Mouse (Mus musculus) intestine, embryonic 15.5 days (tissue): Measurements from ENCODE around the gene Spns2. TPM values are rescaled to one million over a fixed set of nuclear protein-coding genes. Genes with fewer than 3 reads are reported as not detected.
A peak's percentile ranks its signal among the peaks of the same experiment; 100 is the strongest.

Experiments used
- ATAC-seq: fragments of 200-750 bp; cut with Nextera tagmentation; 2 replicates; pipeline ENCODE4 v1.8.0; 2017; ENCODE audit warnings: moderate TSS enrichment, moderate library complexity
- H3K27ac ChIP-seq: fragments of 300-500 bp; sonication (generic); 2 replicates; pipeline ENCODE4 v1.5.1; 2015; ENCODE audit warnings: mild to moderate bottlenecking, inconsistent platforms
- H3K27me3 ChIP-seq: fragments of 300-500 bp; sonication (generic); replicated peaks from 2 replicates; pipeline ENCODE4 v1.6.1; 2015; ENCODE audit warnings: inconsistent platforms
- H3K36me3 ChIP-seq: fragments of 300-500 bp; sonication (generic); 2 replicates; pipeline ENCODE4 v1.6.1; 2015; ENCODE audit warnings: inconsistent platforms
- H3K4me1 ChIP-seq: fragments of 300-500 bp; sonication (generic); replicated peaks from 2 replicates; pipeline ENCODE4 v1.6.1; 2015; ENCODE audit warnings: inconsistent platforms
- H3K4me2 ChIP-seq: fragments of 300-500 bp; sonication (generic); replicated peaks from 2 replicates; pipeline ENCODE4 v1.6.1; 2015; ENCODE audit warnings: mild to moderate bottlenecking, inconsistent platforms
- H3K4me3 ChIP-seq: fragments of 300-500 bp; sonication (generic); replicated peaks from 2 replicates; pipeline ENCODE4 v1.5.1; 2015; ENCODE audit warnings: inconsistent platforms
- H3K9ac ChIP-seq: fragments of 300-500 bp; sonication (generic); 2 replicates; pipeline ENCODE4 v1.6.1; 2015; ENCODE audit warnings: inconsistent platforms
- H3K9me3 ChIP-seq: fragments of 300-500 bp; sonication (generic); 2 replicates; pipeline ENCODE4 v1.6.1; 2016; ENCODE audit warnings: inconsistent platforms
- WGBS: fragments of 180-500 bp; shearing (Covaris S2); methylation state at CpG from one replicate; pipeline ENCODE4 v1.1.7; 2015; 5-methylcytosine and 5-hydroxymethylcytosine counted together
- polyA plus RNA-seq: library from polyadenylated mRNA; unstranded; fragments of >200 nt; fragmentation: Nextera tagmentation; extraction: Ambion mirVana; gene quantifications from 2 replicates; pipeline ENCODE4 v1.2.1, GENCODE M21; 2015

Gene Spns2
- polyA plus RNA-seq, 1 experiment from 2014 or later = 5.3 TPM

DNA sequence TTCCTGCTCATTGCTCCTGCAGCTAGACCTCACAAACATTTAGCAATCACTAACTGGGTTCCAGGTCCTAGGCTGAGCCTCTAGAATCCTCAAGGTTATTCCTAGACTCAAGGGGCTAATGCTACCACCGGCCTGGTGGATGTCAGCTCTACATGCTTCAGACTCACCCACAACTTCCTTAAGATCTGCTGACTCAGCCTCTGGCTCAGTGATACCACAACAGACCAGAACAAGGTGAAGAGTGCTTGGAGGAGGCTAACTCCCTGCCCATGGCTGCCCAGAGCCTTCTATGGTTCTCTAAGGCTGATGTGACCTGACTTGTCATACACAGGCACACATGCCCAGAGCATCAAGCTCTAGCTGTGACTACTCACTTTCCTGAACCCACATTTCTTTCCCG is 10.2 kb downstream of the Spns2 start:
- 70% methylated on average over 2 of the region's 2 CpGs for whole genome bisulfite sequencing
- no peak overlapping the region for H3K4me2 ChIP-seq
- H3K4me1 ChIP-seq = peaks cover 25% of the 10 kb centered on the region
- H3K27me3 ChIP-seq = no peaks in the 10 kb centered on the region
- H3K9ac ChIP-seq = no peak overlapping the region
- no peaks in the 10 kb centered on the region for H3K36me3 ChIP-seq
- H3K9me3 ChIP-seq = no peaks in the 10 kb centered on the region
- no peak overlapping the region for H3K4me3 ChIP-seq
- H3K27ac ChIP-seq = no peak overlapping the region
- ATAC-seq = no peak

DNA sequence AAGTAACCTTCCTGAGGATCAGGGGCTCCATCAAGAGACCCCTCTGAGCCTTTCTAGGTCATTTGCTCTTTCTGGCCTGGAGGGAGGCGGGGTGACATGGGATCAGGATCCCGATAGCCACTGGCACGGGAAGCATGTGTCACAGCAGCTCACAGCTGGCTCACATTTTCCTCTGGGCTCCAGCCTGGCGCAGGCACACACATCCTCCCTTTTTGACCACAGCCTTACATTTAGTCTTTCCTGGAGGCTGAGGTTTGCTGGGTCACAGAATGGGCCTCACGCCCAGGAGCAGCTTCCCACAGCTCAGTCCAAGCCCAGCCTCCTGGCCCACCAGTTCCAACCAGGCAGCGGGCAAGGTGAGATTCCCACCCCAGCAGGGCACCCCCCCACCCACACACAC is 11.5 kb downstream of the Spns2 start:
- Histone ChIP-seq H3K4me1 (peaks cover 37% of the 10 kb centered on the region), H3K27ac (no peak overlapping the region), H3K9ac (no peak overlapping the region), H3K36me3 (no peaks in the 10 kb centered on the region), H3K9me3 (no peaks in the 10 kb centered on the region), H3K27me3 (no peaks in the 10 kb centered on the region), H3K4me2 (no peak overlapping the region), H3K4me3 (no peak overlapping the region)
- WGBS = 72% methylated on average over 6 of the region's 6 CpGs
- no peak for ATAC-seq

DNA sequence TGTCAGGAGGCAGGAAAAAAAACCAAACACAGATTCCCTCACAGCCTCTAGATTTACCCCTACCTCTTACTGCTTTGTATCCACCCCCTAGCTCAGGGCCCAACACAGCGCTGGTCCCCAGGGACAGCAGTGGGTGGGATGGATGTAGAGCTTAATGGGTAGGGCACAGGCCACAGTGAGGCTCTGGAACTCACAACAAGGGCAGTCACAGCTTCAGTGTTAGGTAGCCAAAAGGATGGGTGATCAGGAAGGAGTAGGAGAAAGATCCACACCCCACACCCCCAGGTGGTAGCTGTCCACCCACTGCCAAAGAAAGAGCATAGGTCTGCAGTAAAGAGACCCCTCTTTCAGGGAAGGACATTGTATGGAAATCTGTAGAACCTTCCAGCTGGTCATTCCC is 12.1 kb downstream of the Spns2 start:
- no peak overlapping the region for H3K4me2 ChIP-seq
- no peaks in the 10 kb centered on the region for H3K36me3 ChIP-seq
- H3K27me3 ChIP-seq = no peaks in the 10 kb centered on the region
- H3K4me3 ChIP-seq = no peak overlapping the region
- WGBS = 94% methylated on average over 1 of the region's 1 CpGs
- no peaks in the 10 kb centered on the region for H3K9me3 ChIP-seq
- H3K27ac ChIP-seq = no peak overlapping the region
- peaks cover 39% of the 10 kb centered on the region for H3K4me1 ChIP-seq
- no peak for ATAC-seq
- H3K9ac ChIP-seq = no peak overlapping the region

DNA sequence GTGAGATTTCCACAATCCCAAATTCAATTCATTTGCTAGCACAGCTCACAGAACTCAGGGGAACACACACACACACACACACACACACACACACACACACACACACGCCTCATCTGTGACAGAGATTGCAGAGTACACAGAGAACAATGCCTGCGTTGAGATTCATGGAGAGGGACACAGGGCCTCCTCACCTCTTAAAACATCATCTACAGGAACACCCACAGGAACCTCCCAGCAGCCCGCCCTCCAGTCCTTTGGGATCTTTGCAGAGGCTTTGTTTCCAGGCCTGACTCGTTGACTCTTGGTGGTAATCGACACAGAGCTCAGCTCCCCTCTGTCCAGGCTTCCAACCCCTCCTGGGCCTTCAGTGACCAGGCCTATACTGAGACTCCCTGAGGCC is 12.5 kb downstream of the Spns2 start:
- peaks cover 39% of the 10 kb centered on the region for H3K4me1 ChIP-seq
- H3K27me3 ChIP-seq = no peaks in the 10 kb centered on the region
- no peaks in the 10 kb centered on the region for H3K9me3 ChIP-seq
- no peak for ATAC-seq
- no peak overlapping the region for H3K27ac ChIP-seq
- no peak overlapping the region for H3K9ac ChIP-seq
- 30% methylated on average over 5 of the region's 5 CpGs for WGBS
- no peak overlapping the region for H3K4me3 ChIP-seq
- H3K36me3 ChIP-seq = no peaks in the 10 kb centered on the region
- no peak overlapping the region for H3K4me2 ChIP-seq

DNA sequence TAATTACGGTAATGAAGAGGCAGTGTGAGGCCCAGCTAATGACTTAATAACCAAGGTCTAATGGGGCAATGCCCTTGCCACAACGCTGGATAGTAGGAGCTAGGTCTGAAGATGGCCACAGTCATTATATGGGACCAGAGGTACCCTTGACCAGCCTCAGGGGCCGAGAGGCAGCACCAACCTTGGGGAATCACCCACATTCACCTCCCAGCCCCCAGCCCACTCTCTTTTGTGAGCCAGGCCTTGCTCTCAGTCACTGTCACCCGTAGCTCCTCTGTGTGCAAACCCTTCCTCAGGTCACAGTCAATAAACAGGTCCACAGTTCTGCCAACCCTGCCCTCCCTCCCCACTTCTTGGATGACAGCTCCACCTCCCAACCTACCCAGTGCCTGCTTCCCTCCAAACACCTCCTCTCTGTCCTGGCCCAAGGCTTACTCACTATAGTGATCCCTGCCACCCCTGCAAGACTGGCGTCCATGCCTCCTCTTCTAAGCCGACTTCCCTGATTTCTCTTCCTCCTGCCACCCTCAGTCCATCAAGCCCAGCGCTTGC is 13.6 kb downstream of the Spns2 start:
- ATAC-seq = no peak
- Histone ChIP-seq H3K4me2 (no peak overlapping the region), H3K27me3 (no peaks in the 10 kb centered on the region), H3K4me3 (no peak overlapping the region), H3K36me3 (no peaks in the 10 kb centered on the region), H3K27ac (0 out of 2 replicates have a peak overlapping the region, but pooled peaks have one; percentile 13), H3K9me3 (no peaks in the 10 kb centered on the region), H3K4me1 (peaks cover 36% of the 10 kb centered on the region), H3K9ac (no peak overlapping the region)
- WGBS = 74% methylated on average over 7 of the region's 7 CpGs

DNA sequence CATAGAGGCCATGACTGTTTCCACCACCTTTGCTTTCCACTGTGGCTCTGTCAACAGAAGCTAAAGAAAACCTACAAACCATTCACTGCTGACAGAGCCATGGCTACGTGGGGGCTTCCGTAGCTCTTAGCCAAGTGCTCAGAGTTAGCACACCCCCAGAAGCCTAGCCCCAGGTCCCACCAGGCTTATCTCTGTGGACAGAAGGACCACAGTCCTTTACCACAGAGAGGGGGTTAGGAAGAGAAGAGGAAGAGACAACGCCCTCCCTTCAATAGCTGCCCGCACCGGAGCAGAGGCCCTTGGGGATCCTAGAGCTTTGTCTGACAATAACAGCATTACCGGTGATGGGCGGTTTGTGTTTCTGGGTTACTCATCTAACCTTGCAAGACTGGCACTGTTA is 14.3 kb downstream of the Spns2 start:
- no peaks in the 10 kb centered on the region for H3K36me3 ChIP-seq
- H3K4me3 ChIP-seq = no peak overlapping the region
- H3K4me1 ChIP-seq = peaks cover 36% of the 10 kb centered on the region
- no peaks in the 10 kb centered on the region for H3K9me3 ChIP-seq
- peak overlapping the region; percentile 22; the same call in 1 of the 2 replicates for H3K4me2 ChIP-seq
- no peak overlapping the region for H3K9ac ChIP-seq
- WGBS = 76% methylated on average over 7 of the region's 7 CpGs
- no peak for ATAC-seq
- H3K27ac ChIP-seq = 0 out of 2 replicates have a peak overlapping the region, but pooled peaks have one; percentile 51
- H3K27me3 ChIP-seq = no peaks in the 10 kb centered on the region

DNA sequence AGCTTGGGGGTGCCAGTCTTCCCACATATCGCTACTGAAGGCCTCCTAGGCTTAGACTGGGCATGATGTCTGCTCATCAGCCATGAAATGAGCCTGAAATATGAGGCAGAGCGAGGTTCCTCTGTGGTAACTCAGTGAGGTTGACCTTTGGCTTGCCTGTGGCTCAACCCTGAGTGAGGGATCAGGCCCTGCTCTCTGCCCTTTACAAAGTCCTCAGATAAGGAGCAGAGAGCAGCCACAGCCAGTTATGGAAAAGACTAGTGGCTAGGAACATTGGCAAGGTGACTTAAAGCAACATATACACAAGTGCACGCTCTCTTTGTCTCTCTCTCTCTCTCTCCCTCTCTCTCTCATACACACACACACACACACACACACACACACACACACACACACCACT is 14.8 kb downstream of the Spns2 start:
- Histone ChIP-seq H3K9me3 (no peaks in the 10 kb centered on the region), H3K9ac (no peak overlapping the region), H3K4me1 (peaks cover 36% of the 10 kb centered on the region), H3K4me2 (peak overlapping the region; percentile 22; the same call in 1 of the 2 replicates), H3K27ac (peak overlapping the region; percentile 51; the same call in 1 of the 2 replicates), H3K4me3 (no peak overlapping the region), H3K36me3 (no peaks in the 10 kb centered on the region), H3K27me3 (no peaks in the 10 kb centered on the region)
- 53% methylated on average over 3 of the region's 3 CpGs for WGBS
- peak; percentile 67 for ATAC-seq

DNA sequence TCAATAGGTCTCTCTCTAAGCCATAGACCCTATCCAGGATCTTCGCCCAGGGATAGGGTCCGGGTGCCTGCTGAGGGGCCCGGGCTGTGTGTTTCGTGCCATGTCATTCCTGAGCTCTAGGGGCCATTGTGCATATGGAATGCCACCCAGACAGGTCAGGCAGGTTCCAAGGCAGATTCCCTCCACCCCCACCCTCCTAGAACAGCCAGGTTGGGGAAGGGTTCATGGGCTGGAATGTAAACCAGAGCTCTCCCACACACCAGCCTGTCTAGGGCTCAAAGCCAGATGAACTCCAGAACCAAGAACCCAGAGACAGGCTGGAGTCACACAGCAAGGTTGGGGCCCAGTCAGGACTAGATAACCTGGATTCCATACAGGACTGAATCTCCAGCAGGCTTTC is 16.2 kb downstream of the Spns2 start:
- no peak overlapping the region for H3K9ac ChIP-seq
- no peak overlapping the region; the same call in 1 of the 2 replicates for H3K4me2 ChIP-seq
- peak; percentile 40 for ATAC-seq
- no peaks in the 10 kb centered on the region for H3K9me3 ChIP-seq
- WGBS = 59% methylated on average over 4 of the region's 4 CpGs
- H3K27me3 ChIP-seq = no peaks in the 10 kb centered on the region
- H3K4me3 ChIP-seq = no peak overlapping the region
- no peak overlapping the region for H3K27ac ChIP-seq
- H3K36me3 ChIP-seq = no peaks in the 10 kb centered on the region
- peaks cover 49% of the 10 kb centered on the region for H3K4me1 ChIP-seq

DNA sequence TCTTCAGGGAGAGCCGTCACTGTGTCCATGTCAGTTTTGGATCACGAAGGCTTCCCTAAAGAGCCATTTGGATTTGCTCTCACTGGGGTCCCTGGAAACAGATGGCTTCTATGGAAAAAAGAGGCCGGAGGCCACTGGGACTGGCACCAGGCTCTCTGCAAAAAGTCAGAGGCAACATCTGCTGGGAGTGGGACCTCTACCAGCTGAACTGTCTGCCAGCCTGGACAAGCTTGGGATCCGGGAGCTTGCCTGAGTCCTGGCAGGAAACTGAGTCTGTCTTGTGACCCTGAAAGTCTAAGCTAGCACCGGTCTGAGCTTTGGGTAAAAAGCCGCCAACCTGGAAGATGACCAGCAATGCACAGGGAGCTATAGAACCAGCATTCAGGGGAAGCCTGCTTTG is 18.3 kb downstream of the Spns2 start:
- Histone ChIP-seq H3K4me1 (peaks cover 60% of the 10 kb centered on the region), H3K27ac (peak overlapping the region; percentile 32; the same call in 1 of the 2 replicates)
- ATAC-seq = no peak

DNA sequence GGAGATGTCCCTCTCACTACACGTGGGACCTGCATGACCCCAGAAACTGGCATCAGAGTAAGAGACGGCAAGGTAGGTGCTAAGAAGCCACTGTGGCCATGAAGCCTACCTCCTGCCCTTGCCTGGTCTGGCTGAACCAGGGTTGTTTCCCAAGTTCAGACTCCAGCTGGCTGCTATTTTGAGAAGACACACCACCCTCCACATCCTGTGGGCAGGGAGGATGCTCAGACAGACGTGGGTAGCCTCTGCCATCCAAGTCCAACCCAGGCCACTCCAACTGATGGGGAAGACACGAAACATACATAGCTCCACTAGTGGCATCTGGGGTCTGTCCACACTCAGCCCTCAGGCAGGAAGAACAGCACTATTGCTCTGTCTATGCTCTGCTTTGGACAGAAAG is 19.7 kb downstream of the Spns2 start:
- Histone ChIP-seq H3K4me3 (no peak overlapping the region), H3K36me3 (no peaks in the 10 kb centered on the region), H3K27me3 (no peaks in the 10 kb centered on the region), H3K9ac (no peak overlapping the region), H3K27ac (peak overlapping the region; percentile 24; the same call in 1 of the 2 replicates), H3K9me3 (no peaks in the 10 kb centered on the region), H3K4me1 (peaks cover 55% of the 10 kb centered on the region), H3K4me2 (no peak overlapping the region)
- no peak for ATAC-seq
- 64% methylated on average over 4 of the region's 4 CpGs for WGBS

More for the DNA sequence above, 18.3 kb downstream of the Spns2 start:
- Histone ChIP-seq H3K4me2 (no peak overlapping the region), H3K9ac (no peak overlapping the region), H3K27me3 (no peaks in the 10 kb centered on the region), H3K36me3 (no peaks in the 10 kb centered on the region), H3K4me3 (no peak overlapping the region), H3K9me3 (no peaks in the 10 kb centered on the region)
- WGBS = 86% methylated on average over 6 of the region's 6 CpGs

DNA sequence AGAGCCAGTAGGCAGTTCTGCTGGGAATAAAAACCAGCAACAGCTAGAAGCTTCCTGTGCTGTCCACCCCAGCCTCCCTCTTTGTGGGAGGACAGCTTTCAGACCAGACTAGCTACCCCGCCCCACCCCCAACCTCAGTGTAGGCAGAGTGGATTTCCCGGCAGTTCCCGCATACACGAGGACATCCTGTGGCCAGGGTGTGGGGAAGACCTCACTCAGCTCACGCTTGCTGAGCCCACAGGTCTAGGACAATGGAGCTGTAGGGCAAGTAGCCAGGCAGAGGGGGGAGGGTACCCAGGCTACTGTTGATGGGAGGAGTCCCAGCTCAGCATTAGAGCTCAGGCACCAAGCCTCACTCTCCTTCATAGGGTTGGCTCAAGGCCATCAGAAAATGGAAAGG is 20.5 kb downstream of the Spns2 start:
- ATAC-seq = peak; percentile 30
- peaks cover 50% of the 10 kb centered on the region for H3K4me1 ChIP-seq
- no peak overlapping the region for H3K9ac ChIP-seq
- no peaks in the 10 kb centered on the region for H3K36me3 ChIP-seq
- peak overlapping the region; percentile 24; the same call in 1 of the 2 replicates for H3K27ac ChIP-seq
- H3K4me2 ChIP-seq = no peak overlapping the region
- no peaks in the 10 kb centered on the region for H3K9me3 ChIP-seq
- no peaks in the 10 kb centered on the region for H3K27me3 ChIP-seq
- no peak overlapping the region for H3K4me3 ChIP-seq
- 26% methylated on average over 5 of the region's 5 CpGs for WGBS

DNA sequence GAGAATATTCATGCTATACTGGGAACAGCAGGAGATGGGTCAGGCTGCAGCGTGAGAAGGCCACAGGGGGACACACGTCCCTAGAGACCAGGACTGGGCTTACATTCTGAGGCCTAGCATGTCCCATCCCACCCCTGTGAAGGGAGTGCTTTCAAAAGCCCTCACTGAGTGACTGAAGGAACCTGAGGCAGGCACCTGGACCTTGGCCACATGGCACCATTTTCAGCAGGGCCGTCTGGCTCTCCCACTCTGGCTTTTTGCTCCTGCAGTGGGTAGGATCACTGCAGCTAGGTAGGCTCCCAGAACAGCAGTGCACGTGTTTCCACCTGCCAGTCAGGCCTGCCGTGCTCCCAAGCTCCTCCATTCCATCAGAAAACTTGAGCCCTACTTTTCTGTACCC is 21.2 kb downstream of the Spns2 start:
- ATAC-seq = no peak
- no peak overlapping the region for H3K4me2 ChIP-seq
- H3K36me3 ChIP-seq = no peaks in the 10 kb centered on the region
- no peak overlapping the region for H3K4me3 ChIP-seq
- no peaks in the 10 kb centered on the region for H3K9me3 ChIP-seq
- H3K27ac ChIP-seq = peak overlapping the region; percentile 24; the same call in 1 of the 2 replicates
- H3K27me3 ChIP-seq = no peaks in the 10 kb centered on the region
- 77% methylated on average over 5 of the region's 5 CpGs for WGBS
- peaks cover 43% of the 10 kb centered on the region for H3K4me1 ChIP-seq
- no peak overlapping the region for H3K9ac ChIP-seq
